Mouse (Mus musculus): ENCODE measurements around the gene Cisd3.
"Not testable (repeated sequence)": the region's sequence is repeated elsewhere in the genome, so short reads cannot be mapped to it uniquely, and the experiment has no call there.

Gene Cisd3

DNA sequence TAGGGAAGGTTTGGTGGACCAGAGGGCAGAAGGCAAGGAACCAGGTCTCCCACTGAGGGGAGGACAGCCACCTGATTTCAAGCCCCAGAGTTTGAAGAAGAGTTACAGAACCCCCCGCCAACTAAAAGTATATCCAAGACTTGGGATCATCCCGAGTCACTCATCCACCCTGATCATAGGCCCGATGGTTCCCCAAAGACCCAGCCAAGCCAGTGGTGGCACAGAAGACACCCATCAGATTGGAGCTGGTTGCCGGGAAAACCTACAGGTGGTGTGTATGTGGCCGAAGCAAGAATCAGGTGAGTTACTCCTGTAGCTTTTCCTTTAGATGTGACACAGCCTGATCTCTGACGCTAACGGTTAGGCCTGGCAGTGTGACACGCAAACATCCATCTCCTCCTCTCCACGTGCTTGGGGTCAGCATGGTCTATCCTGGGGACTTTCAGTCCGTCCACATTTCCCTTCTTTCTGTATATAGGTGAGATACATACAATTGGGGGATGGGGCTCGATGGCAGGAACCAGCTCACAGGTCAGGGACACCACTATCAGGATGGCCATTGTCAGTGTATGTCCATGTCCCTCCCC lies 789 bp downstream of the Cisd3 start:
- no peak for DNase-seq (ENCODE audit: low read depth, low spot score)

- DNase-seq (ENCODE audit: low read depth, low spot score), result no peak
These were observed 1.4 kb downstream of the Cisd3 start for GRCm38 (mm10) chr11:97687061-97687460.

GRCm38 (mm10) chr11:97689861-97690260 lies 4.2 kb downstream of the Cisd3 start:
- no peak for DNase-seq (ENCODE audit: low read depth, low spot score)

DNA sequence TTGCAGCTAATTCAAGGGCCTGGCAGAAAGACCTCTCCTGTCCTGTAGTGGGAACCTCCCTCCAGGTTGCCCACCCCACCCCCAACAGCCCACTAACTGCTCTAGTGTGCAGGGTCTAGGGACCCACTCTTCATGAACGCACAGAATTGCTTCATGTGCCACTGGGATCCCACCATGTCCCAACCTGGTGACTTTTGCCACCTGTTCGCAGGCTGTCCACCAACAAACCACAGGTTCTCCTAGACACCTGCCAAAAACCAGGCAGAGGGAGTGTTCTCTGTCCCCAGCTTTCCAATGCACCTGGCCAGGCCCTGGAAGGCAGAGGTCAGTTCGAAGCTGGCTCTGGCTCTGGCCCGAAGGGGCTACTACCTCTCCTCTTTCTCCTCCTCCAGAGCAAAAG lies 8.8 kb downstream of the Cisd3 start:
- no peak for DNase-seq (ENCODE audit: low read depth, low spot score)

DNA sequence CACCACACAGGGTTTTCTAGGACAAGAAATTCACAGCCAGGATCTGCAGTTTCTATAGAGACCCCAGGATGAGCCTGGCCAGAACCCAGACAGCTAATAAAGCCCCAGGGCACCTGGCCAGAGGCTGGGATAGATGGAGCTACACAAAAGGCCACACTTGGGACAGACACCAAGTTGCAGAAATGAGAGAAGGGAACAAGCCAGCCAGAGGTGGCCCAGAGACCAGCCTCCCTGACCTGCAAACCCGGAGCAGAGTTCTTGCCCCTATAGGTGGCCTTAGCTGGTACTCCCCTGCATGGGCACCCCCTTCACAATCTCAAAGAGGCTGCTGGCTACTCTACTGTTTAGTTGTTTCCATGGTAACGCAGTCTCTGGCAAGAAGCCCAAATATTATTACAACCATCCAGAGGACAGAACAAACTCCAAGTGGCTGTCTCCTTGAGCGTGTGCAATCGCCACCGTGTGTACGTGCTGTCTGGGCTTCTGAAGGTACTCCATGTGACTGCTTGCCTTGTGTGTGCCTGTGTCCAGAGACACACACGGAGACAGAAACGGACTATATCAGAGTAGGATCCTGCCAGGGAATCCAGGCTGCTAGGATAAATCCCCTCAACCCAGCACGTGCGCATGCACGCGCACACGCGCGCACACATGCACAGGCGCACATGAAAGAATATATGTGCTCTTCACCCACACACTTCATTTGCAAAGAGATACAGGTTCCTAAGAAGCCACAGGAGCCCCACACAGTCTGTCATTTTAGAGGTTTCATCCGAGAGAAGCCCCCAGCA lies 9.5 kb downstream of the Cisd3 start:
- no peak for DNase-seq (ENCODE audit: low read depth, low spot score)

DNA sequence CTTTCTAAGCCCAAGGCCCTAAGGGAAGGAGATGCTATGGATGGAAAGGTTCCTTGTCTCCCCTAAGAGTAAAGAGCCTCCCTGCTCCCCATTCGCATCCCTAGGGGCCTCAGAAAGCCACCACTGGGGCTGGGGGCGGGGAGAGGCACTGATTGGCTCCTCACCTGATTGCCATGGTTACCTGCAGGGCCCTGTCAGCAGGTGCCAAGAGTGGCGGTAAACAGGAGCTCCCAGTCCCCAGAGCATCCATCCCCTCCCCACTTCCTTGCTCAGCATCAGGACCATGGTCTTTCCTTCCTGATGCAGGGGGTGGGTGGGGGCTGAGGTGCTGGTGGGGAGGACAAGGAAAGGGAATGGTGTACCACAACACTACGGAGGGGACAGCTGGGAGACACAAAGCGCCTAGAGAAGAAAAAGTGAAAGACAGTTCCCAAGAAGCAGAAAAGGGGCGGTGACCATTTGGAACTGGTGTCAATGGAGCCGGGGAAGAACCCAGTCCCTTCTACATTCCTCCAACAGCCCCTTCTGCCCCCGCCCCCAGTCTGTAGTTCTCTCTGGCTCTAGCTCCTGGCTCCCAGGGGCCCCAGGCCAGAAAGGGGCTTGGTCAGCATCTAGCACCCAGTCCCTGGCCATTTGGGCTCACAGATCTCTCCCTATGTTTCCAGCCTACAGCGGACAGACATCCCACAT lies 10.2 kb downstream of the Cisd3 start:
- DNase-seq (ENCODE audit: low read depth, low spot score), result no peak

GRCm38 (mm10) chr11:97696669-97697068 lies 11.0 kb downstream of the Cisd3 start:
- DNase-seq (ENCODE audit: low read depth, low spot score), result no peak

GRCm38 (mm10) chr11:97697199-97697890 lies 11.7 kb downstream of the Cisd3 start:
- DNase-seq (ENCODE audit: low read depth, low spot score), result no peak

DNA sequence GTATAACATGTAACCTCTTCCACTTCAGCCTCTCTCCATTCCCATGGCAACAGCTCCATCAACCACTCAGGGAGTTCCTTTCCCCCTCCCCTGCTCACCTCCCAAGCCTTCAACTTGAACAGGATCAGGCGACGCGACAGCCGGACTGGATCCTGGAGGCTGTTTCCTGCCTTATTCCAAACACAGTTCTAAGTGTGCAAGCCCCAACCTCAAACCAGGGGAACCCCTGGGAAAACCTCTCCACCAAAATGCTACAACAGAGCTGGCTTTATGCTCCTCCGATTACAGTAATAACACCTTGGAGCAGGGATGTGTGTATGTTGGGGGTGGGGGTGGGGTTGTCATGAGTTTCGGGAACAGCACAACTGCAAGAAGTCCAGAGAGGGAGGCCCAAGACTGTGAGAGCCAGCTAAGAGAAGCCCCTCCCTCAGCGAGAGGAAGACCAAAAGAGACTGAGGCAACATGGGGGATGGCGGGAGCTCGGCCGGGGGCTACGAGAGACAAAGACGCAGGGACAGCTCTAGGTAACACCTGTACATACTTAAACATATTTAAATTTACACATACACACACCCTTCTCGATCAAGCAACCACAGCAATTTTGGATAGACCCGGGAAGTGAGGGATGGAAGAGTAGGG lies 12.4 kb downstream of the Cisd3 start:
- no peak for DNase-seq (ENCODE audit: low read depth, low spot score)

- DNase-seq (ENCODE audit: low read depth, low spot score), result no peak
These were observed 13.3 kb downstream of the Cisd3 start for GRCm38 (mm10) chr11:97698741-97699611.

DNA sequence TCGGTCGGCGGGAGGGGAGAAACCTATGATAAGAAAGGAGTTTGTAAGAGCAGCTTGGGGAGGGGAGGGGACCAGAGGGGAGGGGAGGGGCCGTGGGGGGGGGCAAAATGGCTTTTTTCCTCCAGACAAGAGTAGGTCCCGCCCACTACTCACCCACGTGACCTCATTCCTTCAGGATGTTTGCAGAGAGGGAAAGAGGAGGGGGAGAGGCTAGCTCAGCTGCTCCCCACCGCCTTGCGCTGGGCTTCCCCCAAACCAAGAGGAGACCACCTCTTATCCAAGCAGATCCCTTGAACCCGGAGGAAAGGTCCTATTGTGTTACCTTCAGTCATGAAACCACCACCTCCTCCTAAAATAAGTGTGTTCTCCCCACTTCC lies 14.0 kb downstream of the Cisd3 start:
- peak; percentile 82 for DNase-seq (ENCODE audit: low read depth, low spot score)

DNA sequence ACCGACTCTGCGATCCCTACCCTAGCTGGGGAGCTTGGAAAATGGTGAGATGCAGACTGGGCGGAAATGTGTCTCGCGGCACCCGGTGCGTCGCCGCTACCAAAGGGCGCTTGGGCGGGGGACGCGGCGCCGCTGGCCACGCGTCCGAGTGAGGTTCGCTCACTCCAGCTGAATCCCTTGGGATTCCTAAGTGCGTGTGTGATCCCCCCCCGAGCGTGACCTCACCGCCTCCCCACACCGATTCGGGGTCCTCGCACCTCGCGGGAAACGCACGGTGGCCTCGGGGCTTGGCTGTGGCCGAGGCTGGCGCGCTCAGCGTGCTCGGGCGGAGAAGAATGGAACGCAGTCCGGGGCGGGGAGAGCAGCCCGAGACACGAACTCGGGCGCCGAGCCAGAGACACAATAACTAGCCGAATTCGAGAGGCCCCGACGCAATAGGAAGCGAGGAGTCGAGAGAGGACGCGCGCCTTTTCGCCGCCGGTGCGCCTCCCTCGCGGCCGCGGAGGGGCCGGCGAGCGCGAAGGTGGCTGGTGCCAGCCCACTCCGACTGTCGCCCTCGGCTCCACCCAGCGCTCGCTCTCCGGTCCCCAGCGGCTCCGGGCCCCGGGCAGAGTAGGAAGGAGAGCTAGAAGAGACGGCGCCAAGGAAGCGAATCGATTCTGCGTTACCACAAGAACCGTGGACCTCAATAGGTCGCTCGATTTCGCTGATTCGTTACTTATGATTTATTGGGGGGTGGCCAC lies 14.5 kb downstream of the Cisd3 start, which contains the start of gene Pcgf2:
TSS of gene Pcgf2 (minus strand) at position 495 of the 743 bp plus-strand sequence.
- DNase-seq (ENCODE audit: low read depth, low spot score), result no peak

DNA sequence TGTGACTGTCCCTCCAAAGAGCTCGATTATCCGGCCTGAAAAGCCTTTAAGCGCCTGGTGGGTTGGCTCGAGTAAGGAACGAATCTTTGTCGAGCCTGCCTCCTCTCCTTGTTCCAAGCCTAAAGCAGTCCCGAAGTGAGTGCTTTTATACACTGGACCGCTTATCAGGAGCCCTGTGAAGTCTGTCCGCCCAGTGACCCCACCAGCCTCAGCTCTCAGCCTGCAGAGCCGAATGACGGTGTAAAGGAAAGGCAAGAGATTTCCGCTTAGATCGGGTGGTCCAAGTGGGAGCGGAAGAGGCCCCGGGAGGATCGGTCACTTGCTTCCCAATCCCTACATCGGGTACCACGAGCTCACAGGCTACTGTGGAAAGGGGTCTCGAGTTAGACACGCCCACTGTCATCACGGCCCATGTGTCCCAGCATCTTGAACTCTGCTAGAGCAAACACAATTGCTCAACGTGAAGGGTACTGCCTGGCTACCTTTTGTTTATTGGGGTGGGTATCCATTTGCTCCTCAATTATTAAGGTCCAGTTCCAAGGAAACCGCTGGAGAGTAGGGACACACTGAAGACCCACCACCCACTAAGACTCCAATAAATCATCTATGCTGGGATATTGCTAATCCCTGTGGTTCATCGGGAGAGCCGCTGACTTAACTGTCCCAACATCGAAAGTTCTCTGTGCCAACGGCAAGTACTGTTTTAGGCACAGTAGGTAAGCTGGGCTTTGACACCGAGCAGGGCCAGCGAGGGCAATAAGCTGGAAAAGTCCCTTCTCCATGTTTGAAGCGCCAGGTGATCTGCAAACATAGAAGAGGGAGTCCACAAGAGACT lies 15.3 kb downstream of the Cisd3 start:
- DNase-seq (ENCODE audit: low read depth, low spot score), result no peak

- no peak for DNase-seq (ENCODE audit: low read depth, low spot score)
These were observed 16.2 kb downstream of the Cisd3 start for GRCm38 (mm10) chr11:97701581-97702392.

DNA sequence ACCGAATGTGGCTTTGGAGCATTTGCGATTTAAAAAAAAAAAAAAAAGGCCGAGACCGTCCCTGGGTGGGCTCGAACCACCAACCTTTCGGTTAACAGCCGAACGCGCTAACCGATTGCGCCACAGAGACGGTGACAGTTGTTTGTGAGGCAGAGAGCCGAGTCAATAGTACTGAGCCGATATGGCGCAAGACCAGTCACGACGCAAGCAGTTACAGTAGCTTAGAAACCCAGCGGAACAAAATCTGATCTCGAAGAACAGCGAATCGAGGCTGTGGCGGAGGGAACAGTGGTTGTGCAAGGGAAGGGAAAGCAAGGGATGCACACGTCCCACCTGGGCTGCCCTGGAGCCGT lies 16.7 kb downstream of the Cisd3 start:
- DNase-seq (ENCODE audit: low read depth, low spot score), result peak; percentile 80

GRCm38 (mm10) chr11:97703039-97703826 lies 17.6 kb downstream of the Cisd3 start, which contains the start of gene Psmb3:
TSS of gene Psmb3 (plus strand) at chr11:97703399.
- peak; percentile 100 for DNase-seq (ENCODE audit: low read depth, low spot score)

DNA sequence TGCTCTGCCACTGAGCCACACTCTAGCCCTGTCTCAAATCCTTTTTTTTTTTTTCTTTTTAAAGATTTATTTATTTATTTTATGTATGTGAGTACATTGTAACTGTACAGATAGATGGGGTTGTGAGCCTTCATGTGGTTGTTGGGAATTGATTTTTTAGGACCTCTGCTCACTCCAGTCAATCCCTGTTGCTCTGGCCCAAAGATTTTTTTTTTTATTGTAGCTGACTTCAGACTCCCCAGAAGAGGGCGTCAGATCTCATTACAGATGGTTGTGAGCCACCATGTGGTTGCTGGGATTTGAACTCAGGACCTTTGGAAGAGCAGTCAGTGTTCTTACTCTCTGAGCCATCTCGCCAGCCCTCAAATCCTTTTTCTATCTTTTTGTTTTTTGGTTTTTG lies 24.4 kb downstream of the Cisd3 start:
- DNase-seq (ENCODE audit: low read depth, low spot score), result not testable (repeated sequence)
